Mouse (Mus musculus): ENCODE measurements around the gene Ccdc18. TPM values are rescaled to one million over a fixed set of nuclear protein-coding genes. Genes with fewer than 3 reads are reported as not detected.

Ccdc18 gene
- total and polyA plus RNA-seq, 3 experiments: 2.3 to 3.0 TPM; not detected in 1

DNA sequence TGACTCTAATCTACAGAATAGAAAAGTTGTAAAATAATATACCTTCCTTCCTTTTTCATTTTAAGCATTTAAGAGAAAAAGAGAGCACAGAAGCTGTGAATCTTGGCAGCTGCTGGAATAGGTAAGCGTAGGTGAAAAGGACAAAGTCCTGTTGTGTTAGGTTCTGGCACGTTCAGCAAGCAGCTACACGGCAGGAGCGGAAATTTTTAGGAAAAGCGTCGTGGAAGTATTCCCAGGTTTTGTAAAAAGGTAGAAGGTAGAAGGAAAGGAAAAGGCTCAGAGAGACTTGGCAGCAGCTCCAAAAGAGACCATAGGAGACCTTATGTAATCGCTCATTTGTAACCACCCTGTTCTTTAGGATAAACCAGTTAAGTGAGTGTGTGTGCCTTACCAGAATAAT is 23.3 kb upstream of the Ccdc18 start:
- no peaks in the 10 kb centered on the region for H3K4me1 ChIP-seq (ENCODE audit: control insufficient read depth in 1 of 2, insufficient read depth in 2 of 2, low read length in 2 of 2)
- no peak for DNase-seq (ENCODE audit: low read depth, low spot score)
- H3K36me3 ChIP-seq (ENCODE audit: control insufficient read depth in 1 of 2, insufficient read depth in 2 of 2, low read length in 2 of 2): peaks cover 0 to 18% of the 10 kb centered on the region in 2 experiments; a peak in 2 of 4 replicates
- H3K27me3 ChIP-seq (ENCODE audit: control insufficient read depth in 1 of 2, insufficient read depth in 2 of 2, low read length in 2 of 2): no peaks in the 10 kb centered on the region
- no peak overlapping the region for H3K4me3 ChIP-seq (ENCODE audit: control insufficient read depth in 1 of 2, insufficient read depth in 1 of 2, low read depth in 2 of 2, low read length in 2 of 2)
- no peak for TF ChIP-seq KAT2A (conservative IDR thresholded peaks at IDR 0.05; ENCODE audit: low read depth, low read length)
- TF ChIP-seq CTCF (IDR thresholded peaks at IDR 0.05 in 2 of 3, conservative IDR thresholded peaks at IDR 0.05 in 1 of 3; ENCODE audit: control insufficient read depth in 1 of 3, insufficient read depth in 1 of 3, low read depth in 2 of 3, low read length in 3 of 3, poor library complexity in 1 of 3, severe bottlenecking in 1 of 3): no peak
- TF ChIP-seq TCF12 (IDR thresholded peaks at IDR 0.05; ENCODE audit: low read depth, low read length): no peak
- TF ChIP-seq HCFC1 (IDR thresholded peaks at IDR 0.05; ENCODE audit: low read depth, low read length): no peak
- no peak for TF ChIP-seq MYC (IDR thresholded peaks at IDR 0.05; ENCODE audit: low read depth, low read length)
- TF ChIP-seq RCOR1 (IDR thresholded peaks at IDR 0.05; ENCODE audit: low read depth, low read length): no peak
- no peak; the same call in 1 of the 2 replicates for TF ChIP-seq POLR2AphosphoS2 (IDR thresholded peaks at IDR 0.05; ENCODE audit: low read length)
- TF ChIP-seq MAFK (IDR thresholded peaks at IDR 0.05; ENCODE audit: borderline replicate concordance, low read depth, low read length): no peak
- no peak for TF ChIP-seq BHLHE40 (IDR thresholded peaks at IDR 0.05; ENCODE audit: borderline replicate concordance, low read depth, low read length)
- TF ChIP-seq UBTF (IDR thresholded peaks at IDR 0.05; ENCODE audit: borderline replicate concordance, insufficient read depth, low read depth, low read length): no peak
- TF ChIP-seq MAZ (IDR thresholded peaks at IDR 0.05; ENCODE audit: low read depth, low read length): no peak
- no peak for TF ChIP-seq NELFE (IDR thresholded peaks at IDR 0.05; ENCODE audit: low read depth, low read length)
- TF ChIP-seq TAL1 (IDR thresholded peaks at IDR 0.05; ENCODE audit: low read length): no peak
- TF ChIP-seq TBP (IDR thresholded peaks at IDR 0.05; ENCODE audit: low read depth, low read length): no peak
- no peak for TF ChIP-seq EP300 (IDR thresholded peaks at IDR 0.05; ENCODE audit: low read depth in 1 of 2, low read length in 2 of 2)
- no peak for TF ChIP-seq GATA1 (IDR thresholded peaks at IDR 0.05; ENCODE audit: low read depth, low read length)
- no peak for TF ChIP-seq SMC3 (IDR thresholded peaks at IDR 0.05; ENCODE audit: low read depth, low read length)
- no peak for TF ChIP-seq ETS1 (IDR thresholded peaks at IDR 0.05; ENCODE audit: low read depth, low read length)
- no peak for TF ChIP-seq E2F4 (IDR thresholded peaks at IDR 0.05; ENCODE audit: borderline replicate concordance, low read depth, low read length)
- TF ChIP-seq USF1 (IDR thresholded peaks at IDR 0.05; ENCODE audit: low read depth, low read length): no peak
- H3K9me3 ChIP-seq (replicated peaks; ENCODE audit: insufficient read depth, low read length): no peaks in the 10 kb centered on the region
- no peak overlapping the region for H3K27ac ChIP-seq (ENCODE audit: control insufficient read depth, low read depth, low read length)
- no peak overlapping the region for H3K9ac ChIP-seq (ENCODE audit: control insufficient read depth, low read depth, low read length, poor library complexity, severe bottlenecking)
- H3K79me2 ChIP-seq (ENCODE audit: control insufficient read depth, insufficient read depth, low read length, poor library complexity): no peaks in the 10 kb centered on the region

DNA sequence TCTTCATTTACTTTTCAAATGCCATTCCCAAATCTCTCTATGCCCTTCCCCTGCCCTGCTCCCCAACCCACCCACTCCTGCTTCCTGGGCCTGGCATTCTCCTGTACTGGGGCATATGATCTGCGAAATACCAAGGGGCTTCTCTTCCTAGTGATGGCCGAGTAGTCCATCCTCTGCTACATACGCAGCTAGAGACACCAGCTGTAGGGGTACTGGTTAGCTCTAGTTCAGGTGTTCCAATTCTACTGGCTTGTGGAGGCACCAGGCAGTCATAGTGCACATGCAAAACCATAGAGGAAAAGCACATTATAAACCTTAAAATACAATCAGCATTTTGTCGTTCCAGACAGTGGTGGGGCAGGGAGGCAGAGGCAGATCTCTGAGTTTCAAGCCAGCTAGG is 15.0 kb upstream of the Ccdc18 start:
- Histone ChIP-seq H3K4me1 (ENCODE audit: control insufficient read depth in 1 of 2, insufficient read depth in 2 of 2, low read length in 2 of 2) (no peaks in the 10 kb centered on the region), H3K4me3 (ENCODE audit: control insufficient read depth in 1 of 2, insufficient read depth in 1 of 2, low read depth in 2 of 2, low read length in 2 of 2) (no peak overlapping the region), H3K27ac (ENCODE audit: control insufficient read depth, low read depth, low read length) (no peak overlapping the region), H3K9ac (ENCODE audit: control insufficient read depth, low read depth, low read length, poor library complexity, severe bottlenecking) (no peak overlapping the region), H3K79me2 (ENCODE audit: control insufficient read depth, insufficient read depth, low read length, poor library complexity) (no peaks in the 10 kb centered on the region), H3K27me3 (ENCODE audit: control insufficient read depth in 1 of 2, insufficient read depth in 2 of 2, low read length in 2 of 2) (no peaks in the 10 kb centered on the region), H3K36me3 (ENCODE audit: control insufficient read depth in 1 of 2, insufficient read depth in 2 of 2, low read length in 2 of 2) (peaks cover 0 to 4% of the 10 kb centered on the region in 2 experiments; a peak in 1 of 4 replicates), H3K9me3 (replicated peaks; ENCODE audit: insufficient read depth, low read length) (no peaks in the 10 kb centered on the region)
- DNase-seq (ENCODE audit: low read depth, low spot score): no peak
- no peak for TF ChIP-seq EP300 (IDR thresholded peaks at IDR 0.05; ENCODE audit: low read depth in 1 of 2, low read length in 2 of 2)
- TF ChIP-seq SIN3A (IDR thresholded peaks at IDR 0.05; ENCODE audit: low read length): no peak
- TF ChIP-seq POLR2A (IDR thresholded peaks at IDR 0.05; ENCODE audit: control insufficient read depth in 1 of 2, insufficient read depth in 1 of 2, low read depth in 1 of 2, low read length in 2 of 2, poor library complexity in 1 of 2): no peak
- no peak for TF ChIP-seq SMC3 (IDR thresholded peaks at IDR 0.05; ENCODE audit: low read depth, low read length)
- TF ChIP-seq KAT2A (conservative IDR thresholded peaks at IDR 0.05; ENCODE audit: low read depth, low read length): no peak
- no peak for TF ChIP-seq ZKSCAN1 (IDR thresholded peaks at IDR 0.05; ENCODE audit: low read depth, low read length)
- TF ChIP-seq MYB (IDR thresholded peaks at IDR 0.05; ENCODE audit: low read depth, low read length): no peak
- no peak for TF ChIP-seq CHD1 (IDR thresholded peaks at IDR 0.05; ENCODE audit: low read depth, low read length)
- TF ChIP-seq TCF12 (IDR thresholded peaks at IDR 0.05; ENCODE audit: low read depth, low read length): no peak
- TF ChIP-seq CHD2 (IDR thresholded peaks at IDR 0.05; ENCODE audit: low read length): no peak

Data from MEL (cell line).